Mouse (Mus musculus) liver, adult 2 months (tissue): ENCODE data around the gene Cln5.

Experiments used
- CTCF ChIP-seq: fragments of 200-500 bp; IDR thresholded peaks from 2 replicates; pipeline ENCODE4 v1.5.1; 2011; ENCODE audit warnings: low read depth, low read length, control low read depth
- POLR2A ChIP-seq: fragments of 200-500 bp; IDR thresholded peaks from 2 replicates; pipeline ENCODE4 v1.6.1; 2011; ENCODE audit warnings: low read length, control low read depth; ENCODE audit not compliant: insufficient read depth; ENCODE audit errors: extremely low read depth

DNA sequence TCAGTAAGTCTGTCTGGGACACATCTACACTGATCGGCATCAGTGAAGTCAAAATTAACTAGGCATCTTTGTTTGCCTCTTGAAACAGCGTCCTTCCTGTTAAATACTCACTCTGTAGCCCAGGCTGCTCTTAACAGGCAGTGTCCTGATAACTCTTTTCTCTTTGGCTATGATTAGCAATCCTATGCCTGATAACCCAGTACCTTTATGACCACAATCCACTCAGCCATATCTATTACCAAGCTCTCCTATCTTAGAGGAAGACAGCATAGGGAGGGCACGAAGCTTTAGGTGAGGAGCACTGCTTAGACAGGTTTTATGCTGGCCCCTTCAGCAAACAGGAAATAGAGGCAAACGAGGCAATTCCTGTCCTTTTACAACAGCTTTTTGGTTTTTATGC is 23.7 kb downstream of the Cln5 start:
- TF ChIP-seq CTCF = no peak
- TF ChIP-seq POLR2A = no peak
